Mouse (Mus musculus): ENCODE data around the gene Alox12e.

Gene Alox12e

DNA sequence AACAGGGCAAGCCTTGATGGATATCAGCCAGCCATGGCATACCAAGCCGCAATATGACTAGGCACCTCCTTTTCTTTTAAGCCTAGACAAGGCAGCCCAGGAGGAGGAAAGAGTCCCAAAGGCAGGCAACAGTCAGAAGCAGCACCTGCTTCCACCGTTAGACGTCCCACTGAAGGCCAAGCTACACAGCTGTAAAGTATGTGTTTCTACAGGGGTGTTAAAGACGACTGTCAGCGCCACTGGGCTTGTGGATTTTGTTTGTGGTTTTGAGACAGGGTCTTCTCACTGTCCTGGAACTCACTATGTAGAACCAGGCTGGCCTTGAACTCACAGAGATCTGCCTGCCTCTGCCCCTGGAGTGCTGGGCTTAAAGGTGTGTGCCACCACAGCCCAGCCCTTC, 36.7 kb downstream of the Alox12e start:
- DNase-seq (ENCODE audit: low spot score in 2 of 2), result no peak

DNA sequence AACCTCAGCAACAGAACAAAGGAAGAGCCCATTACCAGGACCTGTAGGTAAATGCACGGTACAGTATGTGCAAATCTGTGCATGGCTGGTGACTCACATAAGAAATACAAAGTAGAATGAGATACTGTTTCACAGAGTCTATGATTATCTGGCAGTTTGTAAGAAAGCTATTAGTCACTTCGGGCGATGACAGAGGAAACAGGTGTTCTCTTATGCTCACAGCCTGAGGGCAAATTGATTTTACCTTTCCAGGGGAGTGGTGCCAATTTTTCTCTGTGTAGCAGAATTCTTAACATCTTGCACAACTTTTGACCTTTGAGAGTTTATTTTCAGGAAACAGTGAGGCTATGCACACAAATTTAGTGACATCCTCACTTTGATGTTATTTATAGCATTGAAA, 37.7 kb downstream of the Alox12e start:
- no peak for DNase-seq (ENCODE audit: low spot score in 2 of 2)

DNA sequence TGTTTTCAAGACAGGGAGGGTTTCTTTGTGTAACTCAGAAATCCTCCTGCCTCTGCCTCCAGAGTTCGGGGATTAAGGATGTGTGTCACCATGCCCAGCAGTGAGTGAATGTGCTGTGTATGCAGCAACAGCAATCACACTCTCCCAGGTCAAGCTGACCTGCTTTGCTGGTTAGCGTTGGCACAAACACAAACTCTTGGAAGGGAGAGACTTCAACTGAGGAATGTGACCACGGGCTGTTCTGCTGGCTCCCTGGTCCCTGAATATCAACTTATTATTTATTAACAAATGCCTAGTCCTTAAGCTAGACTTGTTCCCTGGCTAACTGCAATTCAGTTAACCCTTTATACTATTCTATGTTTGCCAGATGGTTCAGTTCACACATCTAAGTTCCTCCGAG, 38.8 kb downstream of the Alox12e start:
- DNase-seq (ENCODE audit: low spot score in 2 of 2), result no peak

DNA sequence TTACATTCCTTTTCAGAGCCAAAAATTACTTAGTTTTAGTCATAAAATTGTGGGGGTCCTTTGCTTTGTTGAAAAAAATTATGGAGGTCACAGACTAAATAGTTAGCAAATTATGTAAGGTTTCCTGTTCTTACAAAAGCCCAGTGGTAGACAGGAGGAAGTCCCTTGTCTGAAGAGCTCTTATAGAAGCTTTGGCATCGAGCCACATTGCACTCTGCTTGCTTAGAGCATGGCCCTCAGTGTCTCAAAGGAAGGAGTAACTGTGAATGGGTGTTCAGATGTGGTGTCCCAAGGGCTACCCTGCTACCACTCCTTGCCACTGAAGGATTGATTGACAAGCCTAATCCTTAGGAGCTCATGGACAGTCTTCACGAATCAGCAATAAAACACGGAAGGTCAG, 42.0 kb downstream of the Alox12e start:
- DNase-seq (ENCODE audit: low spot score in 2 of 2), result no peak

GRCm38 (mm10) chr11:70278961-70279360, 43.5 kb downstream of the Alox12e start:
- DNase-seq (ENCODE audit: low spot score in 2 of 2), result no peak

GRCm38 (mm10) chr11:70271641-70272040, 50.8 kb downstream of the Alox12e start:
- no peak for DNase-seq (ENCODE audit: low spot score in 2 of 2)

GRCm38 (mm10) chr11:70266405-70266804, 56.0 kb downstream of the Alox12e start:
- DNase-seq (ENCODE audit: low spot score in 2 of 2), result no peak

- DNase-seq (ENCODE audit: low spot score in 2 of 2), result no peak
Observed at GRCm38 (mm10) chr11:70265819-70266218, 56.6 kb downstream of the Alox12e start.

Data from frontal cortex, postnatal 10 days (tissue).